Mouse (Mus musculus) embryonic stem cell, embryonic (primary cell): ENCODE measurements at regions not wholly inside any gene's neighbourhood (a gene's known extent, or its start where the extent isn't known, plus 50 kb on each side); places are given as distances from the start of the nearest gene placed in this dataset.

Experiments used
- CTCF ChIA-PET, 4 experiments: fragments of 300-600 bp in 2 of 4; fragments of 350-600 bp in 2 of 4; sonication (Branson Sonifier 250); formaldehyde crosslinking; loops; one replicate each; lab custom pipeline; 2022; ENCODE audit warnings: inconsistent platforms in 2 of 4; lab: Charles Lee
- POLR2A ChIA-PET, 4 experiments: fragments of 300-600 bp in 2 of 4; fragments of 350-600 bp in 2 of 4; sonication (Branson Sonifier 250); formaldehyde crosslinking; loops; one replicate each; lab custom pipeline; 2022; ENCODE audit warnings: antibody characterized with exemption in 4 of 4, inconsistent platforms in 1 of 4; lab: Charles Lee

- POLR2A ChIA-PET = interaction anchor here in 1 of 4 experiments (0.9 kb wide), 1 partner anchor 50 kb away, joined by 4 read pairs; no protein-coding TSS in a partner anchor
- CTCF ChIA-PET = no interaction called here
Measured at GRCm38 (mm10) chr1:186909518-186910105, 57.6 kb upstream of the D1Pas1 start.

- ChIA-PET CTCF (no interaction called here), POLR2A (interaction anchor here in 1 of 4 experiments (0.9 kb wide), 1 partner anchor 50 kb away, joined by 4 read pairs; no protein-coding TSS in a partner anchor)
Measured at GRCm38 (mm10) chr1:186909073-186909472, 58.1 kb upstream of the D1Pas1 start.

GRCm38 (mm10) chr1:186907409-186908170 is 59.6 kb upstream of the D1Pas1 start:
- ChIA-PET CTCF (no interaction called here), POLR2A (interaction anchor here in 1 of 4 experiments (0.8 kb wide), 1 partner anchor 15 kb away, joined by 3 read pairs; no protein-coding TSS in a partner anchor)

GRCm38 (mm10) chr1:186905942-186906341 is 61.3 kb upstream of the D1Pas1 start:
- POLR2A ChIA-PET = interaction anchor here in 1 of 4 experiments (0.7 kb wide), 1 partner anchor 52 kb away, joined by 3 read pairs; no protein-coding TSS in a partner anchor

GRCm38 (mm10) chr1:186901548-186901947 is 65.7 kb upstream of the D1Pas1 start:
- CTCF ChIA-PET = no interaction called here
- POLR2A ChIA-PET = no interaction called here

More at GRCm38 (mm10) chr1:186905942-186906341, 61.3 kb upstream of the D1Pas1 start:
- CTCF ChIA-PET = no interaction called here

GRCm38 (mm10) chr1:186898203-186898602 is 69.0 kb upstream of the D1Pas1 start:
- CTCF ChIA-PET = interaction anchor here in 1 of 4 experiments (1.2 kb wide), 1 partner anchor 9 kb away, joined by 3 read pairs; no protein-coding TSS in a partner anchor
- POLR2A ChIA-PET = no interaction called here

GRCm38 (mm10) chr1:186889584-186889852 is 77.7 kb upstream of the D1Pas1 start:
- POLR2A ChIA-PET = no interaction called here
- CTCF ChIA-PET = interaction anchor here in 1 of 4 experiments (1.1 to 1.3 kb wide), 2 partner anchors 8 to 142 kb away, joined by 3 read pairs; no protein-coding TSS in a partner anchor

- ChIA-PET POLR2A (no interaction called here), CTCF (interaction anchor here in 1 of 4 experiments (1.1 to 1.3 kb wide), 2 partner anchors 9 to 142 kb away, joined by 3 read pairs; no protein-coding TSS in a partner anchor)
Measured at GRCm38 (mm10) chr1:186888767-186889583, 78.2 kb upstream of the D1Pas1 start.

GRCm38 (mm10) chr1:186887127-186887526 is 80.1 kb upstream of the D1Pas1 start:
- ChIA-PET POLR2A (no interaction called here), CTCF (no interaction called here)

GRCm38 (mm10) chr1:186880391-186880790 is 86.8 kb upstream of the D1Pas1 start:
- CTCF ChIA-PET = no interaction called here
- POLR2A ChIA-PET = interaction anchor here in 1 of 4 experiments (1.3 kb wide), 1 partner anchor 85 kb away, joined by 4 read pairs; no protein-coding TSS in a partner anchor

- ChIA-PET CTCF (interaction anchor here in 1 of 4 experiments (0.6 kb wide), 1 partner anchor 18 kb away, joined by 5 read pairs; no protein-coding TSS in a partner anchor), POLR2A (no interaction called here)
Measured at GRCm38 (mm10) chr1:186860608-186861444, 106.4 kb upstream of the D1Pas1 start.

GRCm38 (mm10) chr1:186858285-186858684 is 108.9 kb upstream of the D1Pas1 start:
- POLR2A ChIA-PET = no interaction called here
- CTCF ChIA-PET = no interaction called here

GRCm38 (mm10) chr1:186855474-186856036 is 106.4 kb upstream of the Rrp15 start:
- CTCF ChIA-PET = interaction anchor here in 1 of 4 experiments (0.5 to 0.6 kb wide), 2 partner anchors 73 to 93 kb away, joined by 3 read pairs; no protein-coding TSS in a partner anchor

GRCm38 (mm10) chr1:186845256-186845655 is 96.1 kb upstream of the Rrp15 start:
- CTCF ChIA-PET = no interaction called here
- POLR2A ChIA-PET = no interaction called here

More at GRCm38 (mm10) chr1:186855474-186856036, 106.4 kb upstream of the Rrp15 start:
- POLR2A ChIA-PET = interaction anchor here in 1 of 4 experiments (0.6 kb wide), 1 partner anchor 17 kb away, joined by 3 read pairs; no protein-coding TSS in a partner anchor

GRCm38 (mm10) chr1:186833896-186834800 is 85.0 kb upstream of the Rrp15 start:
- ChIA-PET CTCF (interaction anchor here in 1 of 4 experiments (1.0 kb wide), 1 partner anchor 125 kb away, joined by 5 read pairs; no protein-coding TSS in a partner anchor), POLR2A (interaction anchor here in 2 of 4 experiments (0.7 to 1.5 kb wide), 3 partner anchors 121 to 512 kb away, joined by 3 to 5 read pairs (median 3); partner anchors contain the start of gene D1Pas1 (in 1 of the 2))

- CTCF ChIA-PET = no interaction called here
- POLR2A ChIA-PET = interaction anchor here in 2 of 4 experiments (0.7 to 1.5 kb wide), 4 partner anchors 121 to 512 kb away, joined by 3 to 5 read pairs (median 4); partner anchors contain the start of gene D1Pas1 (in 1 of the 2)
Measured at GRCm38 (mm10) chr1:186833441-186833895, 84.3 kb upstream of the Rrp15 start.
